8 mouse cellular contexts compared by ENCODE assay signal in the genomic region with DNA sequence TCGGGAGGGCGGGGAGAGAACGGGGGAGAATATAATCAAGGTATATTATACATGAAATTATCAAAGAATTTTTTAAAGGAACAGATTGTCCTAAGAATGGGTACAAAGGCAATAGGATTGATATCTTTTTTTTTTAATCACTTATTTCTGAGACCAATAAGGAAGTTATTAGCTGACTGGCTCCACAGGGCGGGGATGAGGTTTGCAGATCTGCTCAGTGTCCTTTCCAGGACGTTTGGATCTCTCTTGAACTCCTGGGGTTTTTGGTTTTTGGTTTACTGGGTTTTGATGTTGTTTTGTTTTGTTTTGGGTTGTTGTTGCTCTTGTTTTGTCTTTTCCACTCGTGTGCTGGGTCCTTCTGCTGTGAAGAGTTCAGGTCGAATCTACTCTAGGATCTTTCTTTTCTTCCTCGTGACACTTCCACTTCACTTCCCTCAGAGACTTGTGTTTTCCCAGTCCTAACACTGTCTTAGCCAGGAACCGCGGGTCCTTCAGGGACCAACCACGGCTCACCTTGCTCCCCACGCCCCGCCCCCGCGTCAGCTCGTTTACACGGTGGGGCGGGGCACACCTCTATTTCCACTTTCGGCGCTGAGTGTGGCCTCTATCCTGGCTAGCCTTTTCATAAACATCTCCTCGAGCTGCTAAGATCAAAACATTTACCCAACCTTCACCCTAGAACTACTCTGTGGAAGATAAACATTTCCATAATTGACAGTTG. TPM values are rescaled to one million over a fixed set of nuclear protein-coding genes. Genes with fewer than 3 reads are reported as not detected.
DNase-seq lines count a peak whose midpoint lies in the region; ATAC-seq lines count a peak whose summit lies in the region.

No protein-coding gene starts in this region.

- no peaks in the 10 kb centered on the region for H3K36me3 ChIP-seq in embryonic facial prominence, embryonic 10.5 days (replicated peaks)
- H3K36me3 ChIP-seq in heart, embryonic 13.5 days, result peaks cover 14% of the 10 kb centered on the region; the same call in 1 of the 2 replicates
- H3K36me3 ChIP-seq in kidney, embryonic 16.5 days (ENCODE audit: insufficient read depth, low read length), result no peaks in the 10 kb centered on the region

- H3K27ac ChIP-seq in embryonic facial prominence, embryonic 10.5 days (replicated peaks), result peak overlapping the region; percentile 77
- peak overlapping the region; percentile 66 for H3K27ac ChIP-seq in heart, embryonic 13.5 days (replicated peaks)
- peak overlapping the region; percentile 66 for H3K27ac ChIP-seq in kidney, embryonic 16.5 days (ENCODE audit: low read length)

- H3K27me3 ChIP-seq in embryonic facial prominence, embryonic 10.5 days (replicated peaks; ENCODE audit: low read depth, poor library complexity, severe bottlenecking), result peaks cover 11% of the 10 kb centered on the region; the same call in 1 of the 2 replicates
- H3K27me3 ChIP-seq in heart, embryonic 13.5 days (replicated peaks), result no peaks in the 10 kb centered on the region; the same call in 1 of the 2 replicates
- H3K27me3 ChIP-seq in kidney, embryonic 16.5 days (ENCODE audit: insufficient read depth, low read length), result no peaks in the 10 kb centered on the region

- DNase-seq in B cell, adult 2 months, result peak; percentile 74 to 78
- peak; percentile 47 for DNase-seq in adrenal gland, adult 8-10 months
- DNase-seq in embryonic facial prominence, embryonic 10.5 days (ENCODE audit: low spot score), result peak; percentile 79
- DNase-seq in lung, postnatal 25 days (ENCODE audit: low spot score), result peak; percentile 79
- DNase-seq in retina, embryonic 14.5 days (ENCODE audit: low spot score), result peak; percentile 67
- DNase-seq in layer of hippocampus, postnatal 14 days (ENCODE audit: low spot score in 2 of 2), result no peak

- ATAC-seq in heart, embryonic 13.5 days (ENCODE audit: extremely low read depth, insufficient number of reproducible peaks, low FRiP score, low TSS enrichment), result peak; percentile 77; the same call in 1 of the 2 replicates
- peak; percentile 89 for ATAC-seq in kidney, embryonic 16.5 days (ENCODE audit: low FRiP score, low TSS enrichment)

- 15% methylated on average over 21 of the region's 21 CpGs for WGBS in embryonic facial prominence, embryonic 10.5 days
- WGBS in heart, embryonic 13.5 days, result 12% methylated on average over 21 of the region's 21 CpGs
- 15% methylated on average over 21 of the region's 21 CpGs for WGBS in kidney, embryonic 16.5 days

- H3K9me3 ChIP-seq in embryonic facial prominence, embryonic 10.5 days, result 0 out of 2 replicates have a peak, but pooled peaks cover 3% of the 10 kb centered on the region
- H3K9me3 ChIP-seq in heart, embryonic 13.5 days, result peaks cover 5% of the 10 kb centered on the region; the same call in 1 of the 2 replicates
- H3K9me3 ChIP-seq in kidney, embryonic 16.5 days (ENCODE audit: low read length), result no peaks in the 10 kb centered on the region; the same call in 1 of the 2 replicates

- H3K4me3 ChIP-seq in embryonic facial prominence, embryonic 10.5 days, result peak overlapping the region; percentile 63
- H3K4me3 ChIP-seq in heart, embryonic 13.5 days, result peak overlapping the region; percentile 51
- H3K4me3 ChIP-seq in kidney, embryonic 16.5 days (ENCODE audit: low read length), result peak overlapping the region; percentile 48

- H3K9ac ChIP-seq in heart, embryonic 13.5 days, result peak overlapping the region; percentile 76
- H3K9ac ChIP-seq in kidney, embryonic 16.5 days (replicated peaks; ENCODE audit: low read length), result peak overlapping the region; percentile 62

- peaks cover 22% of the 10 kb centered on the region for H3K4me1 ChIP-seq in embryonic facial prominence, embryonic 10.5 days
- peaks cover 15% of the 10 kb centered on the region for H3K4me1 ChIP-seq in heart, embryonic 13.5 days
- H3K4me1 ChIP-seq in kidney, embryonic 16.5 days (ENCODE audit: insufficient read depth, low read length), result peaks cover 12% of the 10 kb centered on the region; the same call in 1 of the 2 replicates

- peak overlapping the region; percentile 79 for H3K4me2 ChIP-seq in heart, embryonic 13.5 days
- H3K4me2 ChIP-seq in kidney, embryonic 16.5 days (replicated peaks; ENCODE audit: low read depth, low read length), result peak overlapping the region; percentile 67

RNA-seq across cellular contexts. Expression of a gene that starts 26.3 kb away (rescaled TPM):
- total RNA-seq in adrenal gland, adult 8-10 months (2022), result 100 to 1,000 TPM in 3 of 4 experiments, 10 to 100 TPM in 1; 85.1 to 269 (median 187) TPM
- 1.7 and 2.6 TPM in 2 replicates for polyA plus RNA-seq in embryonic facial prominence, embryonic 10.5 days (2016; fragmentation: Nextera tagmentation; extraction: Ambion mirVana)
- polyA plus RNA-seq in heart, embryonic 13.5 days (2015; fragmentation: Nextera tagmentation; extraction: Ambion mirVana), result 26.3 and 28.3 TPM in 2 replicates
- 17.7 and 21.8 TPM in 2 replicates for polyA plus RNA-seq in kidney, embryonic 16.5 days (2015; fragmentation: Nextera tagmentation; extraction: Ambion mirVana)
- total RNA-seq in layer of hippocampus, postnatal 14 days (2021), result 10 to 100 TPM; 44.0 to 46.2 TPM

RNA-seq across cellular contexts. Expression of a gene that starts 37.6 kb away (rescaled TPM):
- total RNA-seq in adrenal gland, adult 8-10 months (2022), result 10 to 100 TPM; 33.1 to 43.1 (median 38.4) TPM
- polyA plus RNA-seq in embryonic facial prominence, embryonic 10.5 days (2016; fragmentation: Nextera tagmentation; extraction: Ambion mirVana), result 7.1 and 7.2 TPM in 2 replicates
- polyA plus RNA-seq in heart, embryonic 13.5 days (2015; fragmentation: Nextera tagmentation; extraction: Ambion mirVana), result 15.8 and 17.3 TPM in 2 replicates
- polyA plus RNA-seq in kidney, embryonic 16.5 days (2015; fragmentation: Nextera tagmentation; extraction: Ambion mirVana), result 24.1 and 24.5 TPM in 2 replicates
- total RNA-seq in layer of hippocampus, postnatal 14 days (2021), result 10 to 100 TPM; 21.7 to 25.0 TPM

Comparison
In these comparisons a context has a peak if more than half of its experiments do, and no peak if none do; other contexts are left out.
1. DNase-seq: peak in B cell, adult 2 months (2 of 2), adrenal gland, adult 8-10 months (single experiment), embryonic facial prominence, embryonic 10.5 days (single experiment), lung, postnatal 25 days (single experiment) and retina, embryonic 14.5 days (single experiment); none in layer of hippocampus, postnatal 14 days (0 of 2).
2. Peak in every context shown above with its lines, with median percentiles within 50 percentile points of each other: H3K27ac ChIP-seq and H3K4me3 ChIP-seq.